ENCODE assay signal across 22 mouse cellular contexts in genomic region chr13:36261299-36261698, GRCm38 (mm10).
DNase-seq lines count a peak whose midpoint lies in the region; ATAC-seq and TF ChIP-seq lines count a peak whose summit lies in the region.
"Had no signal": no experiment of that assay in that cellular context is flagged by ENCODE, and none has a peak within 500 bp of the region (broad histone marks: within the 10 kb centered on the region; RNA-seq: fewer than 3 reads in every experiment).

No protein-coding gene starts in this region.

- no peaks in the 10 kb centered on the region for H3K36me3 ChIP-seq in liver, embryonic 11.5 days (ENCODE audit: control insufficient read depth, insufficient read depth, low read length)
- H3K36me3 ChIP-seq in MEL (ENCODE audit: control insufficient read depth in 1 of 2, insufficient read depth in 2 of 2, low read length in 2 of 2): peaks cover 0 to 3% of the 10 kb centered on the region in 2 experiments; a peak in 2 of 4 replicates
- H3K36me3 ChIP-seq in liver, embryonic 13.5 days: no peaks in the 10 kb centered on the region
- H3K36me3 ChIP-seq: embryonic facial prominence, embryonic 13.5 days; embryonic facial prominence, embryonic 15.5 days; forebrain, embryonic 12.5 days had no signal

- no peak overlapping the region for H3K27ac ChIP-seq in liver, embryonic 11.5 days (ENCODE audit: low read depth, low read length)
- H3K27ac ChIP-seq in MEL (ENCODE audit: control insufficient read depth, low read depth, low read length): no peak overlapping the region
- H3K27ac ChIP-seq in liver, embryonic 13.5 days: no peak overlapping the region
- H3K27ac ChIP-seq: embryonic facial prominence, embryonic 13.5 days; embryonic facial prominence, embryonic 15.5 days; forebrain, embryonic 10.5 days; forebrain, embryonic 12.5 days had no signal

- peak; percentile 51; the same call in 1 of the 2 replicates for ATAC-seq in liver, embryonic 11.5 days (replicated peaks; ENCODE audit: low FRiP score)
- peak; percentile 41; the same call in 1 of the 2 replicates for ATAC-seq in liver, embryonic 13.5 days (ENCODE audit: low read depth)
- ATAC-seq: forebrain, embryonic 14.5 days; forebrain, embryonic 16.5 days had no signal

- H3K4me2 ChIP-seq in liver, embryonic 11.5 days: no peak overlapping the region
- H3K4me2 ChIP-seq in liver, embryonic 13.5 days: no peak overlapping the region
- H3K4me2 ChIP-seq: embryonic facial prominence, embryonic 13.5 days; embryonic facial prominence, embryonic 15.5 days; forebrain, embryonic 12.5 days had no signal

- TF ChIP-seq RAD21 in MEL (IDR thresholded peaks at IDR 0.05; ENCODE audit: low read depth, low read length): no peak

- no peaks in the 10 kb centered on the region for H3K9me3 ChIP-seq in liver, embryonic 11.5 days (ENCODE audit: control insufficient read depth, low read length)
- H3K9me3 ChIP-seq in MEL (replicated peaks; ENCODE audit: insufficient read depth, low read length): no peaks in the 10 kb centered on the region
- H3K9me3 ChIP-seq in liver, embryonic 13.5 days (replicated peaks): 0 out of 2 replicates have a peak, but pooled peaks cover 6% of the 10 kb centered on the region
- H3K9me3 ChIP-seq: embryonic facial prominence, embryonic 15.5 days had no signal

- no peaks in the 10 kb centered on the region for H3K27me3 ChIP-seq in liver, embryonic 11.5 days (replicated peaks; ENCODE audit: control insufficient read depth, insufficient read depth, low read length)
- no peaks in the 10 kb centered on the region for H3K27me3 ChIP-seq in MEL (ENCODE audit: control insufficient read depth in 1 of 2, insufficient read depth in 2 of 2, low read length in 2 of 2)
- H3K27me3 ChIP-seq in liver, embryonic 13.5 days: no peaks in the 10 kb centered on the region
- H3K27me3 ChIP-seq: embryonic facial prominence, embryonic 13.5 days; embryonic facial prominence, embryonic 15.5 days; forebrain, embryonic 12.5 days had no signal

- no peaks in the 10 kb centered on the region for H3K4me1 ChIP-seq in liver, embryonic 11.5 days (replicated peaks; ENCODE audit: control insufficient read depth, insufficient read depth, low read length)
- H3K4me1 ChIP-seq in MEL (ENCODE audit: control insufficient read depth in 1 of 2, insufficient read depth in 2 of 2, low read length in 2 of 2): peaks cover 0 to 2% of the 10 kb centered on the region in 2 experiments; a peak in 1 of 4 replicates
- H3K4me1 ChIP-seq in liver, embryonic 13.5 days (replicated peaks): peaks cover 13% of the 10 kb centered on the region
- H3K4me1 ChIP-seq: embryonic facial prominence, embryonic 13.5 days; embryonic facial prominence, embryonic 15.5 days had no signal

- TF ChIP-seq POLR2A in MEL (IDR thresholded peaks at IDR 0.05; ENCODE audit: control insufficient read depth in 1 of 2, insufficient read depth in 1 of 2, low read depth in 1 of 2, low read length in 2 of 2, poor library complexity in 1 of 2): no peak

- no peaks in the 10 kb centered on the region for H3K79me2 ChIP-seq in MEL (ENCODE audit: control insufficient read depth, insufficient read depth, low read length, poor library complexity)

- no peak for DNase-seq in liver, embryonic 11.5 days (ENCODE audit: low spot score)
- no peak for DNase-seq in liver
- peak; percentile 19 for DNase-seq in MEL (ENCODE audit: low read depth, low spot score)
- no peak for DNase-seq in liver, embryonic 13.5 days
- no peak for DNase-seq in Muller cell, postnatal 12 days (ENCODE audit: inconsistent ontology term)
- DNase-seq: adrenal gland, adult 2 months; adrenal gland, postnatal 10 days; adrenal gland, postnatal 25 days; cerebellum, adult 11 months; cerebellum, adult 18-20 months; cerebellum, adult 8-10 months; cerebellum, adult 9-11 months; cerebellum, postnatal 14 days; cerebellum, postnatal 36 days; embryo, embryonic 11 days had no signal

- H3K9ac ChIP-seq in liver, embryonic 11.5 days (ENCODE audit: low read depth, low read length): no peak overlapping the region
- no peak overlapping the region for H3K9ac ChIP-seq in MEL (ENCODE audit: control insufficient read depth, low read depth, low read length, poor library complexity, severe bottlenecking)
- no peak overlapping the region for H3K9ac ChIP-seq in liver, embryonic 13.5 days
- H3K9ac ChIP-seq: embryonic facial prominence, embryonic 13.5 days; embryonic facial prominence, embryonic 15.5 days; forebrain, embryonic 12.5 days had no signal

- no peak for TF ChIP-seq EP300 in MEL (IDR thresholded peaks at IDR 0.05; ENCODE audit: low read depth in 1 of 2, low read length in 2 of 2)

- TF ChIP-seq CTCF in MEL (IDR thresholded peaks at IDR 0.05 in 2 of 3, conservative IDR thresholded peaks at IDR 0.05 in 1 of 3; ENCODE audit: control insufficient read depth in 1 of 3, insufficient read depth in 1 of 3, low read depth in 2 of 3, low read length in 3 of 3, poor library complexity in 1 of 3, severe bottlenecking in 1 of 3): no peak

- WGBS in liver, embryonic 11.5 days: 66% methylated on average over 2 of the region's 2 CpGs
- WGBS in liver, embryonic 13.5 days (ENCODE audit: insufficient replicate concordance): 46% methylated on average over 2 of the region's 2 CpGs

- H3K4me3 ChIP-seq in liver, embryonic 11.5 days (ENCODE audit: low read depth, low read length): no peak overlapping the region
- H3K4me3 ChIP-seq in MEL (ENCODE audit: control insufficient read depth in 1 of 2, insufficient read depth in 1 of 2, low read depth in 2 of 2, low read length in 2 of 2): no peak overlapping the region
- no peak overlapping the region for H3K4me3 ChIP-seq in liver, embryonic 13.5 days (replicated peaks)
- H3K4me3 ChIP-seq: embryonic facial prominence, embryonic 13.5 days; embryonic facial prominence, embryonic 15.5 days; erythroblast, embryonic 14.5 days; forebrain, embryonic 10.5 days; forebrain, embryonic 12.5 days had no signal

TF ChIP-seq in MEL, 35 proteins besides CTCF, POLR2A, EP300 and RAD21:
- no peak for TF ChIP-seq MXI1 (IDR thresholded peaks at IDR 0.05; ENCODE audit: low read depth, low read length)
